Mouse (Mus musculus): ENCODE results near the gene Mtx2.

GRCm38 (mm10) chr2:74891868-74892267 is 66.3 kb downstream of the Mtx2 start:
- TF ChIP-seq CTCF (IDR thresholded peaks at IDR 0.05; ENCODE audit: low read depth) (no peak), EP300 (optimal IDR thresholded peaks at IDR 0.05) (no peak)
